Mouse (Mus musculus) monocyte, adult 2 months (primary cell): ENCODE measurements at regions not wholly inside any gene's neighbourhood (a gene's known extent, or its start where the extent isn't known, plus 50 kb on each side); places are given as distances from the start of the nearest gene placed in this dataset.
A peak's percentile ranks its signal among the peaks of the same experiment; 100 is the strongest.

ENCODE experiments used
- DNase-seq, 2 experiments: peaks; one replicate each; pipeline ENCODE4 v3.0.0; 2022; ENCODE audit warnings: low spot score in 2 of 2, low read depth in 1 of 2

DNA sequence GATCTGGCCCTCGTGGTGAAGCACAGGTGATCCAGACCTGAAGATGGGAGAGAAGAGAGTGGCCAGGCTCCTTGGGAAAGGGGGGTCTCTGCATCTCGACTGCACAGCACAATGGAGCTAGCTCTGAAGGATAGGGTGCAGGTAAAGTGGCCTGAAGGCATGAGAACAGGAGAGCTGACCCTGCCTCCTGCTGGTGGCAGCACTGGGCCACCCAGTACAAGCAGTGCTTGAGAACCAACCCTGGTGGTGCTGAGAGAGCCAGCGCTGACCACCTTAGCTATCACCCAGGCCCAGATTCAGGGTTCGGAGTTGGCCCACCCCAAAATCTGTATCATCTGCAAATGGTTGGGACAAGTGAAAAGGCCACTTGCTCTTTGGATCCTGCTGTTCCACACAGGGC, 66.2 kb downstream of the A730009L09Rik start:
- no peak for DNase-seq

DNA sequence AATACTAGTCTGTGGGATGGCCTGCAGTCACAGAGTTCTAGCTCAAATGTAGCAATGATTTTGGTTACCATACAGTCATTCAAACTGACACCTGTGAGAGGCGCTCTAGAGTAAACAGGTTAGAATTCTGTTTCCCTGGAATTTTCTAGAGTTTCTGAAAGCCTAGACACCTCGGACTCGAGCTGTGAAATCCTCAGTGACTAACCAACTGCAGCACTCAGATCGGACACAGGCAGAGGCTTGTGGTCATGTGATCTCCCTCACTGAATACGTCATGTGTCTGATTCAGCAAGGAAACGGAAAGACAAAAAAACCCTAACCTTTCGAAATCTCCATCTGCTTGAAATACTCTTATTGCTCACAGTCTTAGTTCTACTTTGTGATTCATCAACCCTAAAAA, 68.4 kb downstream of the A730009L09Rik start:
- DNase-seq, result peak; percentile 47 to 48

DNA sequence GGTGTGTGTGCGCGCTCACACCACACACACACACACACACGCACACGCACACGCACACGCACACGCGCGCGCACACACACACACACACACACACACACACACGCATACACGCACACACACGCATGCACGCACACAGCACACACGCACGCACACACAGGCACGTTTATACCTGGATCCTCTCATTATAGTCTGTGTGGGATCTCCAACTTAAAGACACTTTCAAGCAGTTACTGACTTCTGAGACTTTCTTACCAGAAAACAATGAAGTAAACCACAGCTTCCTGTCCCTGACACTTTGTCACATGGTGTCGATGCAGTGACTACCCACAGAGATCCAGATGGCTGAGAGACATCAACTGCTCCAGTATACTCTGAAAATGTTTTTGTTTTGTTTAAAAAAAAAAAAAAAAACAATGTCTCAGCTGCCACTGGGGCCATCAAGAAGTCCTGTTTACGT, 68.9 kb downstream of the A730009L09Rik start:
- DNase-seq, result no peak

DNA sequence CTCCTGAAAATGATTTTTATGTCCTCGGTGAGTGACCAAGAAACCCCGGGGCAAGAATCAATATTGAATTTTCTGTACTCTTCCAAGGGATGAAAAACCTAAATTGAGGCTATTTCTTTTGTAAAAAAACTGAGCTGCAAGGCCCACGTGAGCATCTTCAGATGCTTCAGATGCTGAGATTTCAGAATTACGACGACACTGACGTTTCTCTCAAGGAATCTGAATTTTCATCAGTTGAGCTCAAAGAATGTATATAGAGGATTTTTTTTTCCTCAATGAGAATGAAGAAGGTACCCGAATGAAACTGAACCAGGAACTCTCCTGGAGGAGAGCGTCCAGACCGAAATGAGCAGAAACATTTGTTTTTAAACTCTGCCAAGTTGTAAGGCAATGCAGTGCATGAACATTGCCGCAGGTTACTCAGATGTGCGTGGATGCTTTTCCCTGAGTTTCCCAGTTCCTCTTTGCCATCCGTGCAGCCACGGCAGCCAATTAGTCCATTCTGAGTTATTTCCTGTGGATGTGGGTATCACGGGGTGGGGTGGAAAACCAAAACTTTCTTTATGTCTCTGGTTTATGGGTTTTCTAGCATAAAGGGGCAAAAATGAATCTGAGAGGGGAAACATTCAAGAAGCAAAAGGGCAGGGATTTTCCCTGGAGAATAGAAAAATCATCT, 69.9 kb downstream of the A730009L09Rik start:
- peak in 1 of 2 experiments; percentile 7 for DNase-seq

DNA sequence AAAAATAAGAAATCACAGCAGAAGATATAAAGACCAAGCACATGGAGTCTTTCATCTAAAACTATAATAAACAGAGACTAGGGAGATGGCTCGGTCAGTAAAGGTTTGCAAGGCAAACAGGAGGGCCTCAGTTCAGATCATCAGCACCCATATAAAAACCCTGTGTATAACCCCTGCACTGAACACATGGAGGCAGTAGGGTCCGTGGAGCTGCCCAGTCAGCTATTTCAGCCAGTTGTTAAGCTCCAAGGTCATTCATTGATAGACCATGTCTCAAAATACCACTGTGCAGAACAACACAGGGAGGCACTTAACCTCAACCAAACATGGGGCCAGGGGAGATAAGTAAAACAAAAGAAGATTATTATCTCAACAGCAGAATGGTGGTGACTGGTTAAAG, 78.1 kb downstream of the A730009L09Rik start:
- no peak for DNase-seq

DNA sequence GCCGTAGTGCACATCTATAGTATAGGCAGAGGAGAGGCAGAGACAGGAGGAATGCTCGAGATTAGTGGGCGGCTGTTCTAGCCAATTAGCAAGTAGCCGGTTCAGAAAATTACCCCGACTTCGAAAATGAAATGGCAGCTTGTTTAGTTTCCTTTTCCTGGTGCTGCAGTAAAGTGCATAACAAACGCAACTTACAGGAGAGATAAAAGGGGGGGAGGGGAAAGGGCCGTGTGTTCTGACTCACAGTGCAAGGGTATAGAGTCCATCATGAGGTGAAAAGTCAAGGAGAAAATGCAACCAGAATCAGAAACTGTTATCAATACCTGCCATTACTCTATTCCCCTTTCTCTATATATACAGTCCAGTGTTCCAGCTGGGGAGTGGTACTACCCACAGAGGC, 88.0 kb downstream of the A730009L09Rik start:
- DNase-seq, result no peak

DNA sequence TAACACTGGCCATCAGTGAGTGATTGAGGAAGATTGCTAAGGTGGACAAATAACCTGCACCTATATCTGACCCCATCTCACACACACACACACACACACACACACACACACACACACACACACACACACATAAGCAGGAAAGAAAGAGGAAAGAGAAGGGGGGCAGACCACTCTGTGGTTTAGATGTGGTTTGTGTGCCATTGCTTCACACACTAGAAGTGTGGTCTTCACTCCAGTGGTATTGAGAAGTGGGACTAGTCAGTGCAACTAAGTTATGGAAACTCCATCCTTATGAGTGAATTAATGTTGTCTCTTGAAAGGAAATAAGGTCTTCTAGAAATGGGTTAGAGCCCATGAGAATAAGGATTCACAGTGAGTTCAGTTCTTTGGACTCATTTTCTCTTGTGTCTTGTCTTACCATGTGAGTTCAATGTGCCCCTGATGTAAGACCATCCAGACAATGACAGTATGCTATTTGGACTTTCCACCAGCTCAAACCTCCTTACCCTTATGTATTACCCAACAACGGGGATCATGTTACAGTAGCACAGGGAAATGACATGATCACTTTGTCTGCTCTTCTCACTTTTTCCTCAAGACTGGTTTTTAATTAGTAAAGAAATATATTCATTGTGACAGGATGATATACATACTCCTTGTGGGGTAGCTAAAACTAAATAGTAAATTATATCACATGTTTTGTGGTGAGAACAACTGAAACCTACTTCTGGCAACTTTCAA, 88.7 kb downstream of the A730009L09Rik start:
- DNase-seq, result no peak

DNA sequence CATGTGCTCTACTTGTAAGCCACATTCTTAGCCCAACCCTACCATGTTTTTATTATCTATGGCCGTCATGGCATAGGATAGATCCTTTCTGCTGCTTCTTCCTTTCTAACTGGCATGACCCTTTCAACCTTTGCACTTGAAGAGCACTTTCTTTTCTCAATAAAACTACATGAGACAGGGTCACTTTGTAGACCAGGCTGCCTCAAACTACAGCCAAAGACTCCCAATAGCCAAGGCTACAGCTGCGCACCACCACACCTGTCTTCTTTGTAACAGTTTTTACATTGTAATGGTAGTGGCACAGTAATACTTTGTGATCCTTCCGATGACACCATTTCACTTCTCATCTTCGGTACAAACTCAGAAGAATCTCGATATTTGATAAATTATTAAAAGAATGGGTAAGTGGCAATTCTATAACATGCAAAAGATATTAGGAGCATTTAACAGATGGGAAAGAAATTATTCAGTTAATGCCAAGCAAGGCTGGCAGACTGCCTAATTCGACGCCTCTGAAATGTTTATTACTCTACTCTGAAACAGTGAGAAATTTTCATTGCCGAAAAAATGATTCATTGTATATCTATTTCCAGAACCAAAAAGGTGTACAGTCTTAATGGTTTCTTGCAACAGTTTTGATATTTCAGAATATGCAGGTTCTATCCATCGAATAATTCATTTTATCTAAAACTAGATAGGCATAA, 89.5 kb downstream of the A730009L09Rik start:
- DNase-seq, result no peak

DNA sequence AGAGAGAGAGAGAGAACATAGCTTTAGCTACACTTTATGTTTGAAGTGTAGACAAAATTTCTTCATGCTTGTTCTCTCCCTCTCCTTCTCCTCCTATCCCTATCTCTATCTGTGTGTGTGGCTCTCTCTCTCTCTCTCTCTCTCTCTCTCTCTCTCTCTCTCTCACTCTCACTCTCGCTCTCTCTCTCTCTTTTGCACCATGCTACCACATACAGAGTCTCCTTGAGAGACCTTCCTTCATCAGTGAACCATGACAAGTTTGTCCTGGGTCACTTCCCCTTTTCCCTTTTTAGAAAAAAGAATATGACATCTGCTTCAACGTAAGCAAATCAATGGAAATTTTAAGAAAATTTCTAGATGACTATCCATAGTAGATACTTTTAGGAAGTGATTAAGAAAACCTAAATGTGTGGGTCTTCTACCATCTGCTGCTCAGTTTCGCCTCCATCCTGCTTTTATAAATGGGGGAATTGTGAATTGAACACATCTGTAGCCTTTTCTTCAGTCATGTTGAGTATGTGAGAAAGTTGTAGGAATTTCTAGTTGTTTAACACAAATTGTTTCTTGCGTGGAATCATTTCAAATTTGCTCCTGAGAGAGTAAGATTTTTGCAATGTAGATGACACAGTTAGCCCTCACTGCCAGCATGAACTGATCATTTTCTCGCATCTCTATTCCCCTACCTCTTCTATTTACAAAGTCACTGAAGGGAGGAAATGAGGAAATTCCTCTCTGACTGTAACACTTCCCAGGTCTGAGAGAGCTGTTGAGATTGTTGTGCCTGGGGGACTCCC, 91.3 kb downstream of the A730009L09Rik start:
- no peak for DNase-seq

DNA sequence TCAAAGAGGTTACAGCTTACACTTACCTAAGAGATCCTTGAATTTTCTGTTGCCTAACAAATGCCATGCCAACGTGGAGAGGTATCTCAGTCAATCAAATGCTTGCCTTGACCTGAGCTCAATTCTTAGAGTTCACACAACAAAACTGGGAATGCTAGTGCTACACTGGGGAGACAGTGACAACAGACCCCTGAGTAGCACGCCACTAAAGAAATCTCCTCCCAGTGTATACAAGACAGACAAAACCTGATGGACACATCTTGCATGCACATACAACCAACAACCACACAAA, 91.8 kb downstream of the A730009L09Rik start:
- no peak for DNase-seq

DNA sequence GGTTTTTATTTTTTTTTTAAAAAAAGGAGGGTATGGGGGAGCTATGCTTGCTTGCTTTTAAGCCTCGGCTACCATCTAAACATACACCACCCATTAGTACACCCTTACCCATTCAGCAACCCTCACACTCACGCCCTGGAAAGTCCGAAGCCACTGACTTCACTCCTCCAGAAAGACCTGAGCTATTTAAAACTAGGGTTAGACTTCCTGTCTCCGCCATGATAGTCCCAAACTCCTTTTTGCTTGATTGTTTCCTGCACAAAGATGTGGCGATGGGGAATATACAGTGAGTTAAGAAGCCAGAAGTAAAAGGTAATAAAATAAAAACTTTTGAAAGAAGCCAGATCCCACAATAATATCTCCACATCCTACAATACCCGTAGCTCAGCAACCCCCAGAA, 92.6 kb downstream of the A730009L09Rik start:
- DNase-seq, result no peak

DNA sequence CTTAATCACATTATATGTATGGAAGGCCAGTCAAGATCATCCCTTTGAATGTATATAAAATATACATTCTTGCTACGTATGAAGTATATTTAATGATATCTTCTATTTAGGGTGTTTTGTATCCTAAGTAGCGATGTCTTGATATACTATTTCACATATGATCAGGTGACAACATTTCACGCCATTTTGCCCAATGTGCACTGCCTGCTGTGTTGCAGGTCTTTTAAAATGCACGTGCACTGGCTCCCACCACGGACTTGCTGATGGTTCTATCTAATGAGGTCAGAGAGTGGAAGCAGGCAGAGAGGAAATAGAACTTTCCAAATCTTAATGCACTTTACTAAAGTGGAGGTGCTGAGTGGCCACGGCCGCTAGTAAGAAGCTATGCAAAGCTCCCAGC, 100.8 kb downstream of the A730009L09Rik start:
- DNase-seq, result no peak

DNA sequence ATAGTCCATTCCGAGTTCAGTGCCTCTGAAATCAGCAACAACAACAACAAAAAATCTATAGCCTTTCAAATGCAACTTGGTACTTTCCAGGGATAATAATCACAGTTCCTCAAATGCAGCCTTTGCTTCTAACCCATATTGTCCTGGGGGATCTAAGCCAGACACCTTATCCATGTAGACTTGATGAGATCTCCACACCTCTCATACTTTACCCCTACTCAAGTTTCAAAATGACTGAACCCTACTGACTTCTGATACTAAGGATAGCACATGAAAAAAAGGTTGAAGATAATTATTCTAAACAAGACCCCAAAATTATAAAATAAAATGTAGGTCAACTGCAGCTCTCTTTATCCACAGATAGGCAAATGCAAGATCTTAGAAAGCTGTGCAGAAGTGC, 101.2 kb downstream of the A730009L09Rik start:
- no peak for DNase-seq

DNA sequence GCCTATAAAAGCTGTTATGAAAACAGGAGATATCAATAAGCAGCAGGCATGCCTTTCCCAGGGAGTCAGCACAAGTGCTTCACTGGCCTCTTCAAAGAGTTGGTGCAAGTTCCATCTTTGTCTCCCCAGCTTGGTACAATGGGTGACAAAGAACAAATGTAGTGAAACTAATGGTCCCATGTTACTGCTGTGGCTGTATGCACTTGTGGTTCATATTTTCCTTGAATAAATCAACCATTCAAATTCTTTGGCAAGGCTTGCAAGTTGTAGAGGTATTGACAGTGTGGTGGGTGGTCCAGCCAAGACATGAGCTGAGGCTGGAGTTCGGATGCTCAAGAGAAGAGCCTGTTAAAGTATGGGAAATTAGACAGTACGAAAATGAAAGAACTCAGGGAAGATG, 103.5 kb downstream of the A730009L09Rik start:
- no peak for DNase-seq

DNA sequence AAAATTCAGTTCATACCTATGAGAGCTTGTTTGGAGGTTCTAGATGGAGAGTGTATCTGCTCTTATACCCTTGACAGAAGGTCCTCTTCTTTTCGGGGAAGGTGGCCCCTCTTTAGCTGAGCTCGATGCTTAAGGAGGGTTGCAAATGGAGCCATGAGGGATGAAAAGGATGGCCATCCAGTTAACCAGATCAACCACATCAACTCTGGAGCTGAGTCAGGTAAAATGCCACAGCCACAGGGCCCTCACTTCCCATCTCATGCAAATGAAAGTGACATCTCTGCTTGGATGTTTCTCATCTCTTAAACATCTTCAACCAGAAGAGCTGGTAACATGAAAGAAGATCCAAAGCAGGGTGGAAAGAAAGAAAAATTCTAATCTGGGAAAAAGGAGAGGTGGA, 105.0 kb downstream of the A730009L09Rik start:
- DNase-seq, result no peak

DNA sequence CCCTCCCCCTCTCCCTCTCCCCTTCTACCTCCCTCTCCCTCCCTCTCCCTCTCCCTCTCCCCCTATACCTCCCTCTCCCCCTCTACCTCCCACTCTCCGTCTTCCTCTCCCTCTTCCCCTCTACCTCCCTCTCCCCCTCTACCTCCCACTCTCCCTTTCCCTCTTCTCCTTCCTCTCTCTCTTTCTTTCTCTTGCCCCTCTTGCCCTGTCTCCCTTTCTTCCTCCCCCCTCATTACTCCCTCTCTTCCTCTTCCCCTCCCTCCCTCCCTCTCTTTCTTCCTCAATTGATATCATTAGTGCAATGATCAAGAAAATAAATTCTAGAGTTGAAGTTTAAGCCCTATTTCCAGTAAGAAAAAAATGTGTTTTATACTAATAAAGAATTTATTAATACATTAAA, 105.9 kb downstream of the A730009L09Rik start:
- no peak for DNase-seq

DNA sequence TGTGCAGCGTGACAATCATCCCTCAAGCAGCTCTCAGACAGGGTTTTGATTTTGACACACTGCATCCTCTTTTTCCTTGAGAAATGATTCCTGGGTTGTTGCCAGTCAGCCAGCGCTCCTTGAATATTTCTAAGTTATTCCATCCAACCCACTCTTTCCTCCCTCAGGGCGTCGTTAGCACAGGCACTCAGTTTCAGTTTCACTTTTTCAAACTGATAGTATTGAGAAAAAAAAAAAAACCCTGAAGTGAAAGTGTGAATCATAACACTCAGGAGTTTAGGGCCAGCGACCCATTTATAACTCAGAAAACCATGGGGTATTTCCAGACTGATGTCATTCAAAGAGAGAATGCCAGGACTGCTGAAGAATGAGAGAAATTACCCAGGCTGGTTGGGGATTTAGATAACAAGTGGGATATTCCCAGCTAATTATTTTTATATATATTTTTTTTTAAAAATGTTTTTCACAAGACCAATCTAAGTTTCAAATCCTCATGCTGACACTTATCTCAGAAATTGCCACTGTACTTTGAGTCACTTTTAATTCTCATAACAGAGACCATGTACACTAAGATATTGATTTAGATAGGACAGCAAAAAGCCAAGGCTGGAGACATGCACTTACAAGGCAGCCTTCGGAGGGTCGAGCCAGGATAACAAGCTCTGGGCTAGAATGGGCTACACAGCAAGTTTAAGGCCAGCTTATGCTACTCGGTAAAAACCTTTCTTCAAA, 106.5 kb downstream of the A730009L09Rik start:
- peak in 1 of 2 experiments; percentile 7 for DNase-seq

DNA sequence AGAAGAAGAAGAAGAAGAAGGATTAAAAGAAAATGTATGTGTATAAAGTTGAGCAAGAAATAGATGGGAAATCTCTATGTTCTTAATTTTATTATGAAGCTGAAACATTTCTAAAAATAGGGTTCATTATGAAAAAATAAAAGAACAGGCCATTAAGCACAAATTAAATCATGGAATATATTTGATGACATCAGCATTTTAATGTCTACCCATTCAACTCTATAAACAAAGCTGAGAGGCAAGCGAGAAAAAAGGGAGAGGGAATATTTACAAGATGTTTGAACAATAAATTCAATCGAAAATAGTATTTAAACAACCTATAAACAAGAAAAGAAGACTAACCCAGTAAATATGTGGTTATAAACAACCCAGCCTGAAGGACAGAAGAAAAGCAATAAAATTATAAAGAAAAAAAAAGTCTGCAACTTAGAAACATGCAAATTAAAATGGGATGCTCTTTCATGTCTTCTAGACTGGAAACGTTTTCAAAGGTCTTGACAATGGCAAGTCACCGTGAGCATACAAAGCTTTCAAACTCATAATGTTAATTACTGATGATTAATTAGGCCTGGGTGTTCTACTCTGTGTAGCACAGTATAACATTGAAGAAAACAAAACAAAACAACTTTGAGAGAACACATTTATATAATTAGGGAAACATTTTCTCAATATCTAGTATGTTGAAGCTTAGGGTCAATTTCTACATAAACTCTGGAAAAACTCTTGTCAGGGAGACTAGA, 108.6 kb downstream of the A730009L09Rik start:
- no peak for DNase-seq

DNA sequence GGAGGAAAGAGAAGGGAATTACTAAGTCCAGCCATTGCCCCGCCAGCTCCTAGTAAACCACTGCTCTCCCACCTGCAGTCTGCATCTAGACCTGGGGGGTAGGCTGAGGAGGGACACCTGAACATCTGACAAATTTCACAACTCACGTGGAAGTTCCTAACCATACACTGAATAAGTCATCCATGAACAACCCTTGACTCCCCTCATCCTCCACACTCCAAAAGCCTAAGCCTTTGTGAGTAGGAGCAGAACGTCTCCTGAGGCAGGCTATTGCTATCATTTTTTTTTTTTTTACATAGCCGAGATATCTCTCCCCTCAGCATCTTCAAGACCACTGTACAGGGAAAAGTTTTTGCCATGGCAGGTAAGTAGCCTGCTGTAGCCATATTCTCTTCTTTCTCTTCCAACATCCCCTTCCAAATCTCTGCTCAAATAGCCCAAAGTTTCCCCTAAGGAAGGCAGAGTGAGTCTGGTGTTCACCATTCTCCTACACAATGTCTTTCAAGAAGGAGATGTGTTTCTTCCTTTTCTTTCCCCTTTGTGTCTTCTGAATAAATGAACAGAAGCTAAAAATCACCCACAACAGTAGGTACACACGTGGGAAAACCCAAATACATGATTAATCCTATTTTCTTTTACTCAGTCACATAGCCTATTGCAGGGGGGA, 109.7 kb downstream of the A730009L09Rik start:
- no peak for DNase-seq
